Mouse (Mus musculus) hindbrain, postnatal 0 days (tissue): ENCODE measurements around the gene Ankrd42. TPM values are rescaled to one million over a fixed set of nuclear protein-coding genes. Genes with fewer than 3 reads are reported as not detected.
A peak's percentile ranks its signal among the peaks of the same experiment; 100 is the strongest.

Experiments used
- ATAC-seq: fragments of 200-750 bp; cut with Nextera tagmentation; 2 replicates; pipeline ENCODE4 v1.8.0; 2017; ENCODE audit warnings: mild to moderate bottlenecking, moderate TSS enrichment, moderate library complexity
- DNase-seq: peaks from one replicate; pipeline ENCODE4 v3.0.0-alpha.2; 2015; ENCODE audit warnings: low spot score
- H3K27ac ChIP-seq: fragments of 300-500 bp; sonication (generic); 2 replicates; pipeline ENCODE4 v1.5.1; 2014; ENCODE audit warnings: mild to moderate bottlenecking
- H3K27me3 ChIP-seq: fragments of 300-500 bp; sonication (generic); 2 replicates; pipeline ENCODE4 v1.6.1; 2014; ENCODE audit warnings: low read length, mixed read lengths; ENCODE audit not compliant: insufficient read depth
- H3K36me3 ChIP-seq: fragments of 300-500 bp; sonication (generic); 2 replicates; pipeline ENCODE4 v1.6.1; 2014; ENCODE audit warnings: low read length, mixed read lengths; ENCODE audit not compliant: insufficient read depth
- H3K4me1 ChIP-seq: fragments of 300-500 bp; sonication (generic); 2 replicates; pipeline ENCODE4 v1.6.1; 2014; ENCODE audit warnings: antibody characterized with exemption, low read length, mixed read lengths; ENCODE audit not compliant: insufficient read depth
- H3K4me2 ChIP-seq: fragments of 300-500 bp; sonication (generic); 2 replicates; pipeline ENCODE4 v1.6.1; 2014; ENCODE audit warnings: low read depth, mild to moderate bottlenecking, low read length, moderate library complexity, mixed read lengths
- H3K4me3 ChIP-seq: fragments of 300-500 bp; sonication (generic); 2 replicates; pipeline ENCODE4 v1.5.1; 2014; ENCODE audit warnings: low read length
- H3K9ac ChIP-seq: fragments of 300-500 bp; sonication (generic); replicated peaks from 2 replicates; pipeline ENCODE4 v1.6.1; 2014; ENCODE audit warnings: mild to moderate bottlenecking, low read length, moderate library complexity, mixed read lengths
- H3K9me3 ChIP-seq: fragments of 300-500 bp; sonication (generic); 2 replicates; pipeline ENCODE4 v1.6.1; 2016; ENCODE audit warnings: low read length, mixed read lengths
- CTCF ChIP-seq: IDR thresholded peaks from 2 replicates; pipeline ENCODE4 v1.5.1; 2016; ENCODE audit warnings: antibody characterized with exemption, control low read depth, low read depth
- WGBS: fragments of 180-500 bp; shearing (Covaris S2); extraction: QIAGEN DNeasy Blood & Tissue Kit; methylation state at CpG from one replicate; pipeline ENCODE4 v1.1.7; 2014; 5-methylcytosine and 5-hydroxymethylcytosine counted together
- polyA plus RNA-seq: library from polyadenylated mRNA; unstranded; fragments of >200 nt; fragmentation: Nextera tagmentation; extraction: Ambion mirVana; gene quantifications from 2 replicates; pipeline ENCODE4 v1.2.1, GENCODE M21; 2015
- total RNA-seq: library from RNA; depleted of rRNA; stranded (reverse); fragments of >200 nt; gene quantifications from 2 replicates; pipeline ENCODE4 v1.2.3, GENCODE M21; 2014; rRNA removed

The Ankrd42 gene
- total and polyA plus RNA-seq, 2 experiments from 2014 or later = 20.8 to 22.8 TPM

DNA sequence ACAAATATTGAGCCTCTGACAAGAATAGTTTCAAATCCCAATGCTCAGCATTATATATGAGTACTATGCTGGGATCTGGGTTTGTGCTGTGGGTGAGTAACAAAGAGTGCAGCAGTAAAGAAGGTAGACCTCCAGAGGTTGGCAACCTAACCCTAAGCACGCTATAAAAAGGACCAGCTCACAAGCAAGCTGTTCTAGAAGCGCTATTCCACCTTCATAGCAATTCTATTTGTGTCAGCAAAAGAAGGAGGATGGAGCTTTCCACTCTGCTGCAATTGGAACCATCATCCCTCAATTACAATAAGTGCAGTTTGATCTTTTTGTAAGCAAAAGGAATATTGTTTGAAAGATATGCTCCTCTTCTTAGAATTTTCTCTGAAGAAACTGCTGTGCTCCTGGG lies 90.2 kb downstream of the Ankrd42 start:
- TF ChIP-seq CTCF = no peak
- H3K4me1 ChIP-seq = no peaks in the 10 kb centered on the region
- H3K27ac ChIP-seq = no peak overlapping the region
- no peaks in the 10 kb centered on the region for H3K27me3 ChIP-seq
- WGBS = 74% methylated on average over 2 of the region's 2 CpGs
- no peak overlapping the region for H3K4me2 ChIP-seq
- no peaks in the 10 kb centered on the region for H3K9me3 ChIP-seq
- H3K36me3 ChIP-seq = no peaks in the 10 kb centered on the region
- no peak overlapping the region for H3K9ac ChIP-seq
- no peak overlapping the region for H3K4me3 ChIP-seq
- ATAC-seq = no peak
- no peak for DNase-seq

DNA sequence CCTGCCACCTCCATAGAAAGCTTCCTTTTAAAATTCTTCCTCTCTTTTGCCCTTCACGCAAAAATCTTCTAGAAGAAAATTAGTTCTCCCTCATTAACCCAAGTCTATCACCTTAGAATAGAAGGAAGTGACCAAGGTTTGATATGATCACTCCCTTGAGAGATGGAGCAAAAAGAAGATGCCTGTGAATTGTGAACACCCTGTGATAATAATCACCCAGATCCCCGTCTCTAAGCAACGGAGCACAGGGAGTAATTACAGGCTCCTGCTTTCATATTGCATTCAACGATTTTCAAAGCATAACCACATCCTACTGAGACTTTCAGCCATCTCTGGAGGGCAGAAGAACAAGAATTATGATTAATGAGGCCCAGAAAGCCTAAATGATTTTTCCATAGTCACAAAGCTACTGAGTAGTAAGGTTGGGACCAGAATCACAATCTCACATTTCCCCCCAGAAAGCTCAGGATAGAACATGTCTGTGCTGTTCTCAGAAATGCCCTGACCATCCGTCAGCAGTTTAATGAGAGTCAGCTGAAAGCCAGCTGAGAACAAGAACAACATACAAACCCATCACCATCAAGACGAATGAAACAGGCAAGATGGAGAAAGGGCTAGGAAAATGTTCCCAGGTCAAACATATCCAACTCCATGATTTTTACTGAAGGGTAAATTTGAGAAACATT lies 104.4 kb downstream of the Ankrd42 start:
- Histone ChIP-seq H3K4me2 (no peak overlapping the region), H3K4me1 (0 out of 2 replicates have a peak, but pooled peaks cover 6% of the 10 kb centered on the region), H3K27me3 (no peaks in the 10 kb centered on the region), H3K36me3 (no peaks in the 10 kb centered on the region), H3K9me3 (no peaks in the 10 kb centered on the region), H3K9ac (no peak overlapping the region), H3K27ac (peak overlapping the region; percentile 20; the same call in 1 of the 2 replicates), H3K4me3 (no peak overlapping the region)
- TF ChIP-seq CTCF = no peak
- WGBS = 15% methylated on average over 6 of the region's 6 CpGs
- ATAC-seq (peak; percentile 63), DNase-seq (peak; percentile 62)

Other genes with a start within 250 kb of the Ankrd42 start
- gene Ccdc90b, start 76.0 kb downstream of the Ankrd42 start, total RNA-seq = 17.5 and 33.2 TPM in 2 replicates
- 53.5 and 62.3 TPM in 2 replicates for gene Ccdc90b, start 76.0 kb downstream of the Ankrd42 start, polyA plus RNA-seq
- gene Pcf11, start 32.8 kb upstream of the Ankrd42 start, total RNA-seq = 31.3 and 35.2 TPM in 2 replicates
- 14.4 and 15.2 TPM in 2 replicates for gene Pcf11, start 32.8 kb upstream of the Ankrd42 start, polyA plus RNA-seq
- 33.2 and 37.0 TPM in 2 replicates for gene Rab30, start 104.5 kb upstream of the Ankrd42 start, total RNA-seq
- 17.8 and 21.8 TPM in 2 replicates for gene Rab30, start 104.5 kb upstream of the Ankrd42 start, polyA plus RNA-seq
- gene Ddias, start 237.1 kb upstream of the Ankrd42 start, total RNA-seq = 1.4 and 1.8 TPM in 2 replicates
- gene Ddias, start 237.1 kb upstream of the Ankrd42 start, polyA plus RNA-seq = 3.5 and 3.8 TPM in 2 replicates
- gene Prcp, start 237.3 kb upstream of the Ankrd42 start, total RNA-seq = 19.2 and 23.2 TPM in 2 replicates
- gene Prcp, start 237.3 kb upstream of the Ankrd42 start, polyA plus RNA-seq = 13.3 and 14.3 TPM in 2 replicates